Mouse (Mus musculus) ES-E14 (cell line): Measurements from ENCODE around the gene Dlg2.

ENCODE experiments used
- CHD2 ChIP-seq: IDR thresholded peaks from 2 replicates; pipeline ENCODE4 v1.6.1; 2014; ENCODE audit warnings: mild to moderate bottlenecking, low read depth, low read length, inconsistent platforms
- HCFC1 ChIP-seq: IDR thresholded peaks from 2 replicates; pipeline ENCODE4 v1.6.1; 2012; ENCODE audit warnings: low read length, inconsistent platforms, borderline replicate concordance; ENCODE audit not compliant: insufficient read depth
- ZC3H11A ChIP-seq: IDR thresholded peaks from 2 replicates; pipeline ENCODE4 v1.6.1; 2012; ENCODE audit warnings: low read depth, mild to moderate bottlenecking, inconsistent platforms, low read length, borderline replicate concordance

DNA sequence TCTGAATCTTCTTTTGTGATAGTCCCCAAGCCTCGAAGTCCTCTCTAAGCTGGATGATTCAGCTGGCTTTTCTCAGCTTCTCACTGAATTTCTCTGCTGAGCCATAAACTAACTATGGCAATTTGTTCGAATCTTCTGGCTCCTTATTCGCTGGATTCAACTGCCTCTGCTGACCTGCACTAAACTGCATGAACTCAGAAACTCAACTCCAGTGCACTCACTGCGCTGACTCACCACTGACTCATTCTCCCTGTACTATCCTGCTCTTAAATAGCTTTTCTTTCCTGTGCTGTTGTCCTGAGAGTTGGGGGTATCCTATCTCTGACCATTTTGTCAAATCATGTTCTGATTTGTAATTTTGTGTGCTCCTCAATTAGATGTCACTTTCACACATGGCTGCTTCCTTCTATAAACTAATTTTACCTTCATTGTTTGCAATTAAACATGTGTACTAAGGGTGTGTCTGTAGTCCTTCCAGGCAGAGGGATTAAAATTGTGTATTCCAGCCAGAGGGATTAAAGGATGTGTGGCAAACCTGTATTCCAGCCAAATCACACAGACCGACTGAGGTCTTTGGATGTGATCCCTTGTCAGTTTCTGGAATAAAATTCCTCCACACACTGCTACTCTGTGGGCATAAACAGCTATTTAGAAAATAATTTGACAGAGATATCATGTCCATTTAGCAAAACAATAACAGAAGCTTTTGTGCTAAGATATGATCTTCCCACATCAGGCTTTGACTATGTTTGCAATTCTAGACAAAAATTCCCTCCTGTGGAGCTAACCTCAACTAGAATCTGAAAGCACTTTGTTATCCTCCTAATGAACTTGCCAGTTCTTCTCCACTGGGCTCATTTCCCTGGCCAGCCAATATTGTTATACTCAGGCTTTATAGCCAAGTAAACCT lies 1115.0 kb downstream of the Dlg2 start:
- TF ChIP-seq ZC3H11A: no peak
- TF ChIP-seq CHD2: no peak
- TF ChIP-seq HCFC1: no peak
